Mouse (Mus musculus) neural tube, embryonic 11.5 days (tissue): ENCODE measurements around the gene Npr1. TPM values are rescaled to one million over a fixed set of nuclear protein-coding genes. Genes with fewer than 3 reads are reported as not detected.

Source experiments
- ATAC-seq: fragments of 200-750 bp; cut with Nextera tagmentation; 2 replicates; pipeline ENCODE4 v1.8.0; 2017; ENCODE audit warnings: moderate number of reproducible peaks, mild to moderate bottlenecking, moderate TSS enrichment, moderate library complexity; ENCODE audit not compliant: insufficient read depth, low FRiP score, low TSS enrichment
- DNase-seq: peaks from one replicate; pipeline ENCODE4 v3.0.0-alpha.2; 2015; ENCODE audit warnings: low spot score
- H3K27ac ChIP-seq: fragments of 300-500 bp; sonication (generic); 2 replicates; pipeline ENCODE4 v1.5.1; 2014; ENCODE audit warnings: low read depth, mild to moderate bottlenecking, low read length
- H3K27me3 ChIP-seq: fragments of 300-500 bp; sonication (generic); 2 replicates; pipeline ENCODE4 v1.6.1; 2014; ENCODE audit warnings: mild to moderate bottlenecking, low read length, mixed read lengths; ENCODE audit not compliant: control insufficient read depth, insufficient read depth
- H3K36me3 ChIP-seq: fragments of 300-500 bp; sonication (generic); 2 replicates; pipeline ENCODE4 v1.6.1; 2014; ENCODE audit warnings: mild to moderate bottlenecking, low read length, moderate library complexity, mixed read lengths; ENCODE audit not compliant: control insufficient read depth, insufficient read depth
- H3K4me1 ChIP-seq: fragments of 300-500 bp; sonication (generic); 2 replicates; pipeline ENCODE4 v1.6.1; 2014; ENCODE audit warnings: low read length, mixed read lengths; ENCODE audit not compliant: control insufficient read depth, insufficient read depth
- H3K4me2 ChIP-seq: fragments of 300-500 bp; sonication (generic); 2 replicates; pipeline ENCODE4 v1.6.1; 2014; ENCODE audit warnings: low read depth, mild to moderate bottlenecking, moderate library complexity
- H3K4me3 ChIP-seq: fragments of 300-500 bp; sonication (generic); 2 replicates; pipeline ENCODE4 v1.5.1; 2014; ENCODE audit warnings: low read depth, low read length
- H3K9ac ChIP-seq: fragments of 300-500 bp; sonication (generic); 2 replicates; pipeline ENCODE4 v1.6.1; 2014; ENCODE audit warnings: mild to moderate bottlenecking, low read length
- H3K9me3 ChIP-seq: fragments of 300-500 bp; sonication (generic); 2 replicates; pipeline ENCODE4 v1.6.1; 2016; ENCODE audit warnings: low read length; ENCODE audit not compliant: control insufficient read depth
- WGBS: fragments of 180-500 bp; shearing (Covaris S2); extraction: QIAGEN DNeasy Blood & Tissue Kit; methylation state at CpG from one replicate; pipeline ENCODE4 v1.1.7; 2014; 5-methylcytosine and 5-hydroxymethylcytosine counted together
- polyA plus RNA-seq: library from polyadenylated mRNA; unstranded; fragments of >200 nt; fragmentation: Nextera tagmentation; extraction: Ambion mirVana; gene quantifications from 2 replicates; pipeline ENCODE4 v1.2.1, GENCODE M21; 2014

Npr1 gene
- polyA plus RNA-seq, 1 experiment from 2014 or later: 3.1 TPM

DNA sequence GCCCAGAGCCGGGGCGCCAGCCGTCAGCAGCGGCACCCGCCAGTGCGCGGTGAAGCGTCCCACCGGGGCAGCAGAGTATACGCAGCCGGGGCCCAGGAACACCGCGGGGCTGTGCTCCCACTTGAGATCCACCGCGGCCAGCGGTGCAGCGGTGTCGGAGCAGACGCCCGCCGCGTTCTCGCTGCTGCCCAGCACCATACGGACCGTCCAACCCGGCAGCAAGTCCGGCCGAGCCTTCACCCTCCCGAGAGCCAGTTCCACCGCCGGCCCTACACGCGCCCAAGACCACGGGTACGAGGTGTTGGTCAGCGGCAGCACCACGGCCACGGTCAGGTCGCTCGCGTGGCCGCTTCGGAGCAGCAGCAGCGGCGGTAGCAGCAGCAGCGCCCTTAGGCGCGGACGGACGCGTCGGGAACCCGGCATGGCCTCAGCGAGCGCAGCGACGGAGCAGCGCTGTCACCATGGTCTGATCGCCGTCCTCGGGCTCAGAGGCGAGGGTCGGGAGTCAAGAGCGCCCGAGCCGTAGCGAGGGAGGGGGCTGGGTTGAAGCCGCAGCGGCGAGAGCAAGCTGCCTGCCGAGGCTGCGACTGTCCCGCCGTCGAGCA lies 483 bp downstream of the Npr1 start:
- Histone ChIP-seq H3K27ac (no peak overlapping the region), H3K4me1 (0 out of 2 replicates have a peak, but pooled peaks cover 3% of the 10 kb centered on the region), H3K4me3 (peak overlapping the region; percentile 47), H3K27me3 (peaks cover 35% of the 10 kb centered on the region), H3K4me2 (peak overlapping the region; percentile 53), H3K9ac (peak overlapping the region; percentile 41), H3K9me3 (no peaks in the 10 kb centered on the region), H3K36me3 (no peaks in the 10 kb centered on the region)
- DNase-seq (peak; percentile 47), ATAC-seq (peak; percentile 54; the same call in 1 of the 2 replicates)
- 2% methylated on average over 75 of the region's 75 CpGs for WGBS

DNA sequence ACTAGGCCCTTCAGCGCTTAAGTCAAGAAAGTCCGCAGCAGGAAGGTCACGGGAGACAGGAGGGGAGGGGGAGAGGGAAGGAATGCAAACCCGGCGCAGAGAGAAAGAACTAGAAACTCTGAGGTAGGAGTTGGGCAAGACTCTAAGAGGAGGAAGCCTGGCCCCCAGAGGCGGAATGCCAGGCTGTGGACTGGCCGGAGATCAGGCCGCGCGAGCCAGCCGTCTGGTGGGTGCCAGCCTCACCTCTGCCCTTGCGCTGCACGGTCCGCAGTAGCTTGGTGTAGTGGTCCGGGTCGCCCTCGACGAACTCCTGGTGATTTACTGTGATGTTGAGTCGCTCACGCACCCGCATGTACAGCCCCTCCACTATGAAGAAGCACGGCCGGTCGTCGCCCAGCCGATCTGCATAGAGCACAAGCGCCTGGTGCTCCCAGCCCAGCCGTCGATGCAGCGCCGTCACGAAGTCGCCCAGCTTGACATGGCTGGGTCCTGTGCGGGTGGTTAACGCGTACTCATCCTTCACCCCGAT lies 1.1 kb downstream of the Npr1 start:
- 11% methylated on average over 37 of the region's 37 CpGs for WGBS
- no peak overlapping the region for H3K27ac ChIP-seq
- ATAC-seq (no peak), DNase-seq (no peak)
- H3K36me3 ChIP-seq: no peaks in the 10 kb centered on the region
- no peaks in the 10 kb centered on the region for H3K9me3 ChIP-seq
- H3K4me1 ChIP-seq: 0 out of 2 replicates have a peak, but pooled peaks cover 3% of the 10 kb centered on the region
- peak overlapping the region; percentile 41; the same call in 1 of the 2 replicates for H3K9ac ChIP-seq
- peak overlapping the region; percentile 53 for H3K4me2 ChIP-seq
- H3K27me3 ChIP-seq: peaks cover 35% of the 10 kb centered on the region
- peak overlapping the region; percentile 47 for H3K4me3 ChIP-seq

DNA sequence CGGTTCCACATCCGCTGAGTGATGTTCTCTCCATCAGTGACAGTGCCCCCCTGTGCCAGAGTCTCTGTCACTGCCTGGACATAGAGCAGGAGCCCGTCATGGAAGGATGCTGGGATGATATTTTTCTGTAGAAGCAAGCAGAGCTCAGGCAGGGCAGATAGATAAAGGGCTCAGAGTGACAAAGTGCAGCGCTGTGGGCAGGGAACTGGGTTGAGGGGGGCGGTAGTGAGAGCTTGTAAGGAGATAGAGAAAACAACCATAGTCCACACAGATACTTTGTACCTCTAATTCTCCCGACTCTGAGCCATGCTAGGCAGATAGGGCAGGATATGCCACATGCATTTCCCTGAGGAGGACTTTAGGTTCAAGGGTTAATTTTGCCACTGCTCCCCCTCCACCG lies 3.1 kb downstream of the Npr1 start:
- peaks cover 35% of the 10 kb centered on the region for H3K27me3 ChIP-seq
- no peaks in the 10 kb centered on the region for H3K9me3 ChIP-seq
- H3K27ac ChIP-seq: no peak overlapping the region
- H3K4me1 ChIP-seq: 0 out of 2 replicates have a peak, but pooled peaks cover 3% of the 10 kb centered on the region
- DNase-seq (no peak), ATAC-seq (no peak)
- no peak overlapping the region for H3K4me2 ChIP-seq
- H3K9ac ChIP-seq: no peak overlapping the region
- WGBS: 31% methylated on average over 7 of the region's 7 CpGs
- H3K4me3 ChIP-seq: no peak overlapping the region
- no peaks in the 10 kb centered on the region for H3K36me3 ChIP-seq

DNA sequence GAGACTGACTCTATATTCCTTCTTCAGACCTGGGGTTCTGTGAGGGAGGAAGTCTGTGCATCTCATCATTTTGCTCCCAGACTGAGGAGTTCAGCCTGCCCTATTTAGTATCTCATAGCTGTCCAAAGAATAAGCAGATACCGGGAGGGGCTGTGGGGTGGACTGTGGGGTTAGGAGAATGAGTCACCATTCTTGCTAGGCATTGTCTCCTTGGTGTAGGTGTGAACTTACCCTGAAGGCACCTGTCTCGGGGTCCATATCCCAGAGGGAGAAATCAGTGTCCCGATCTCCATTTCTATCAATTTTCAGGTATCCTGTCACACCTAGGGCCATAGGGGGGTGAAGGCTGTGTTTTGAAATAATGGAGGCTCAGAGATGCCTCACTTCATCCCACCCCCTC lies 3.7 kb downstream of the Npr1 start:
- H3K4me1 ChIP-seq: 0 out of 2 replicates have a peak, but pooled peaks cover 3% of the 10 kb centered on the region
- H3K27me3 ChIP-seq: peaks cover 35% of the 10 kb centered on the region
- H3K9me3 ChIP-seq: no peaks in the 10 kb centered on the region
- no peaks in the 10 kb centered on the region for H3K36me3 ChIP-seq
- H3K27ac ChIP-seq: no peak overlapping the region
- no peak overlapping the region for H3K4me3 ChIP-seq
- H3K4me2 ChIP-seq: no peak overlapping the region
- ATAC-seq: no peak
- H3K9ac ChIP-seq: no peak overlapping the region
- WGBS: 88% methylated on average over 3 of the region's 3 CpGs
- DNase-seq: no peak

DNA sequence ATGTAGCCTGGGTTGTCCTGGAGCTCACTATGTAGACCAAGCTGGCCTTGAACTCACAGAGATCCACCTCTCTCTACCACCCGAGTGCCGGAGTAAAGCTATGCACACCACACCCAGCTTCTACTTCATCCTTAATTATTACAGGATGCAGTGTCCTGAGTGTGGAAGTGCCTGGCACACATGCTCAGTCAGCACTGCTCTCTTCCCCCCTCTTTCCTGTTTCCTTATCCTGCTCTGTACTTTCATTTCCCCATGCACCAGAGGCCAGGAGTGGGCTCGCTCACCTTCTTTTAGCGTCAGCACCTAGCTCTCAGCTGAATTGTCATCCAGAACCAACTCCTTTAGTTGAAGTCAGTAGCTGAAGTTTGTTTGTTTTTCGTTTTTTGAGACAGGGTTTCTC lies 5.4 kb downstream of the Npr1 start:
- DNase-seq (no peak), ATAC-seq (no peak)
- 80% methylated on average over 5 of the region's 5 CpGs for WGBS
- H3K27ac ChIP-seq: no peak overlapping the region
- no peak overlapping the region for H3K4me2 ChIP-seq
- H3K4me1 ChIP-seq: no peaks in the 10 kb centered on the region
- no peak overlapping the region for H3K4me3 ChIP-seq
- H3K9ac ChIP-seq: no peak overlapping the region; the same call in 1 of the 2 replicates
- H3K36me3 ChIP-seq: no peaks in the 10 kb centered on the region
- peaks cover 26% of the 10 kb centered on the region for H3K27me3 ChIP-seq
- H3K9me3 ChIP-seq: no peaks in the 10 kb centered on the region

DNA sequence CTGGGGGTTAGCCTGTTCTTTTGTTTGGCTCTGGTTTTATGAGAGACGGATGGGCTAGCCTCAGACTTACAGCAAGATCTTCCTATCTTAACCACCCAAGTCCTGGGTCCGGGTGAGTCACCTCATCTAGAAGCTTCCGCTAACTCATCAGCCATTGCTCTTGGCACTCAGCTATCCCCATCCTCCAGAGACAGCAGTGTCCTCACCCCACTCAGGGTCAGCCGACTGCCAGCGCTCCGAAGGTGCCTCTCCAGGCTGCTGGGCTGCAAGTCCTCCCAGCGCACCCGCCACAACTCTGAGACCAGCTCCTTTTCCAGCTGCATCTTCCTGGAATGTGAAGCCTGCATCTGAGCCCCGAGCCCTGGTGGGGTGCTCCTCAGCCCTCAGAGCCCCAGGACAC lies 5.9 kb downstream of the Npr1 start:
- Histone ChIP-seq H3K27me3 (peaks cover 20% of the 10 kb centered on the region), H3K9ac (no peak overlapping the region), H3K36me3 (no peaks in the 10 kb centered on the region), H3K27ac (no peak overlapping the region), H3K9me3 (no peaks in the 10 kb centered on the region), H3K4me1 (no peaks in the 10 kb centered on the region), H3K4me2 (no peak overlapping the region), H3K4me3 (no peak overlapping the region)
- DNase-seq (no peak), ATAC-seq (no peak)
- whole genome bisulfite sequencing: 84% methylated on average over 9 of the region's 9 CpGs

DNA sequence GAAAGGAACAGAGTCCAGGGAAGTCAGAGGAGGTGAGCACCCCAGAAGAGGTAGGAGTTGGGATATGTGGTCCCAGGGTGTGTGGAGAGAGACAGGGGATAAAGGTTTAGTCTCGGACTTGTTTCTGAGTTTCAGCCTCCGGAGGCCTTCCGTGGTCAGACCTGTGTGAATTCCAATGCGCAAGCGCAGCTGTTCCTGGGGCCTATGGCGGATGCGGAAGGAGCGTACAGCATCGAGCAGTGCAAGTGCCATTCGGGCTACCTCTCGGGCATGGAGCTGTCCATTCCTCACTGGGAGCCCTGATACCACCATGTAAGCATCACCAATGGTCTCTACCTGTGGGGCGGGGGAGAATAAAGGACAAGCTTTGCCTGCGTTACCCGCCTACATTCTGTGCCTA lies 10.7 kb downstream of the Npr1 start:
- H3K27me3 ChIP-seq: no peaks in the 10 kb centered on the region
- no peaks in the 10 kb centered on the region for H3K36me3 ChIP-seq
- no peaks in the 10 kb centered on the region for H3K4me1 ChIP-seq
- WGBS: 83% methylated on average over 14 of the region's 14 CpGs
- no peak overlapping the region for H3K27ac ChIP-seq
- ATAC-seq (no peak), DNase-seq (no peak)
- H3K4me3 ChIP-seq: no peak overlapping the region
- H3K9ac ChIP-seq: no peak overlapping the region
- H3K9me3 ChIP-seq: no peaks in the 10 kb centered on the region
- H3K4me2 ChIP-seq: no peak overlapping the region

DNA sequence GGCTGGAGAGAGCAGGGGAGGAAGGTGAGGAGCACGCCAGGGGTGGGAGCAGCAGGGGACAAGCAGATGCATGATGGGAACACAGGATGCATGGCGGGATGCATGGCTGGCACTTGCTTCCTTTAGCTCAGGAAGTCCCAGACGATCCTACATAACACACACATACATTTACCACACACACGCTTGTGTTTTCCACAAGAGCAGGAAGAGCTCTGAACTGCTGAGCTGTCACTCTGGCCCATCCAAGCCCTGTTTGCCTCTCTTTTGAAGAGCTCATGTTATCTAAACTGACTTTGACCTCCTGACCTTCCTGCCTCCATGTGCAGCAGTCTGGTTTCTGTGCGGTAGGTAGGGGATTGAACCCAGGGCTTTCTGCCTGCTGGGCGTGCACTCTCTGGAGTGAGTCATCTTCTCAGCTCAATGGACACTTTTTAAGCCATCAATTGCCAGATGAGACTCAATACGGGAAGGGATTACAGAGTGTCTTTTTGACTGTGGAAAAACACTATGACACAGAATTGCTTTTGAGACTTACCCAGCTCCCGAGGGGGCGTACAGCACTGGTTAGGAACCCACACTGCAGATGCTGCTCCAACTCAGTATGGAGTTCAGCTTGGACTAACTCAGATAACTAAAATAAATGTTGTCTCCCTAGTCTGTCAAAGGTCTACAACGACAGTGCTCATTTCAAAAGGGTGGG lies 14.1 kb downstream of the Npr1 start:
- H3K4me3 ChIP-seq: no peak overlapping the region
- no peak overlapping the region for H3K4me2 ChIP-seq
- 56% methylated on average over 10 of the region's 10 CpGs for WGBS
- no peaks in the 10 kb centered on the region for H3K36me3 ChIP-seq
- H3K27ac ChIP-seq: no peak overlapping the region
- no peaks in the 10 kb centered on the region for H3K27me3 ChIP-seq
- H3K4me1 ChIP-seq: peaks cover 8% of the 10 kb centered on the region
- no peak for ATAC-seq
- H3K9me3 ChIP-seq: no peaks in the 10 kb centered on the region
- DNase-seq: no peak
- no peak overlapping the region for H3K9ac ChIP-seq

DNA sequence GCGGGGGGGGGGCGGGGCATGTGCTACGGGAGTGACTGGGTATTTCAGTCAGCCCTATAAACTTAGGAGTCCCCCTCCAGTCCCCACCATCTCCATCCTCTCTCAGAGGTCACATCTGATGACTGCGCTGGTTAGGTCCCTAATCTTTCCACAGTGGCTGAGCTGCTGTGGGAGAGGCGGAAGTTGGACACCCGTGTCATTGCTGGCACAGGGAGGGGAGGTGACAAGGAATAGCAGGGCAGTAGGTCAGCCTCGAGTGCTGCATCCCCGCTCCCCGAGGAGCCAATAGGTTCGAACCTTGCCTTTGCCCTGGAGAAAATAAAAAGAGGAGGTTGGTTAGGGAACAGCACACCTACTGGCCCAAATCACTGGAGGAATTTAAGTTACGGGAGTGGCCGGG lies 14.8 kb downstream of the Npr1 start:
- Histone ChIP-seq H3K4me2 (no peak overlapping the region), H3K9me3 (no peaks in the 10 kb centered on the region), H3K27me3 (no peaks in the 10 kb centered on the region), H3K36me3 (no peaks in the 10 kb centered on the region), H3K4me1 (peaks cover 11% of the 10 kb centered on the region), H3K4me3 (no peak overlapping the region), H3K27ac (0 out of 2 replicates have a peak overlapping the region, but pooled peaks have one; percentile 14), H3K9ac (no peak overlapping the region)
- WGBS: 33% methylated on average over 10 of the region's 12 CpGs
- DNase-seq: no peak
- ATAC-seq: no peak
